Mouse (Mus musculus) heart, embryonic 15.5 days (tissue): ENCODE data around the gene Atp1b2. TPM values are rescaled to one million over a fixed set of nuclear protein-coding genes. Genes with fewer than 3 reads are reported as not detected.

Experiments
- ATAC-seq: fragments of 200-750 bp; cut with Nextera tagmentation; replicated peaks from 2 replicates; pipeline ENCODE4 v1.8.0; 2017; ENCODE audit warnings: low read depth, moderate TSS enrichment; ENCODE audit not compliant: insufficient number of reproducible peaks, insufficient read depth, low FRiP score
- H3K27ac ChIP-seq: fragments of 300-500 bp; sonication (generic); 2 replicates; pipeline ENCODE4 v1.5.1; 2015; ENCODE audit warnings: mild to moderate bottlenecking, inconsistent platforms
- H3K27me3 ChIP-seq: fragments of 300-500 bp; sonication (generic); 2 replicates; pipeline ENCODE4 v1.6.1; 2015; ENCODE audit warnings: inconsistent platforms
- H3K36me3 ChIP-seq: fragments of 300-500 bp; sonication (generic); 2 replicates; pipeline ENCODE4 v1.6.1; 2015; ENCODE audit warnings: mild to moderate bottlenecking, inconsistent platforms
- H3K4me1 ChIP-seq: fragments of 300-500 bp; sonication (generic); replicated peaks from 2 replicates; pipeline ENCODE4 v1.6.1; 2015; ENCODE audit warnings: inconsistent platforms
- H3K4me2 ChIP-seq: fragments of 300-500 bp; sonication (generic); 2 replicates; pipeline ENCODE4 v1.6.1; 2015; ENCODE audit warnings: inconsistent platforms, mild to moderate bottlenecking, moderate library complexity
- H3K4me3 ChIP-seq: fragments of 300-500 bp; sonication (generic); 2 replicates; pipeline ENCODE4 v1.5.1; 2015; ENCODE audit warnings: mild to moderate bottlenecking, inconsistent platforms
- H3K9ac ChIP-seq: fragments of 300-500 bp; sonication (generic); 2 replicates; pipeline ENCODE4 v1.6.1; 2015; ENCODE audit warnings: mild to moderate bottlenecking, inconsistent platforms
- H3K9me3 ChIP-seq: fragments of 300-500 bp; sonication (generic); replicated peaks from 2 replicates; pipeline ENCODE4 v1.6.1; 2016; ENCODE audit warnings: inconsistent platforms
- WGBS: fragments of 180-500 bp; shearing (Covaris S2); methylation state at CpG from one replicate; pipeline ENCODE4 v1.1.7; 2015; ENCODE audit warnings: mixed read lengths; 5-methylcytosine and 5-hydroxymethylcytosine counted together
- polyA plus RNA-seq: library from polyadenylated mRNA; unstranded; fragments of >200 nt; fragmentation: Nextera tagmentation; extraction: Ambion mirVana; gene quantifications from 2 replicates; pipeline ENCODE4 v1.2.1, GENCODE M21; 2015

The Atp1b2 gene
- polyA plus RNA-seq, 1 experiment from 2014 or later: 24.5 TPM

DNA sequence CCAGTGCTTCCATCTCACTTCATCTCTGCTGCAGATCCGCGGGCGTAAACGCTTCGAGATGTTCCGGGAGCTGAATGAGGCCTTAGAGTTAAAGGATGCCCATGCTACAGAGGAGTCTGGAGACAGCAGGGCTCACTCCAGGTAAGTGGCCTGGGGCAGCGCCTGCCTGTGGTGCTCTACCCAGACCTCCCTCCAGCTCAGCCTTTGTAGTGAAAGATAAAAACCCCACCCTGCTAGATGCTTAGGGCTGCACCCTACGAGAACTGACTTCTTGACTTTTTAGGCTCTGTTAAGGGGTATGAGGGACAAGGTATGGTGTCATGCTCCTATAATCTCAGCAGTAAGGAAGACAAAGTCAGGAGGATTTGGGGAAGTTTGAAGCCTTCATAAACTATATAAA, 15.1 kb downstream of the Atp1b2 start:
- H3K36me3 ChIP-seq: peaks cover 53% of the 10 kb centered on the region
- H3K4me1 ChIP-seq: no peaks in the 10 kb centered on the region; the same call in none of the 2 replicates
- H3K4me3 ChIP-seq: no peak overlapping the region
- H3K9me3 ChIP-seq: no peaks in the 10 kb centered on the region
- H3K27ac ChIP-seq: no peak overlapping the region
- no peak overlapping the region for H3K4me2 ChIP-seq
- 87% methylated on average over 8 of the region's 8 CpGs for WGBS
- H3K9ac ChIP-seq: no peak overlapping the region
- ATAC-seq: no peak
- H3K27me3 ChIP-seq: no peaks in the 10 kb centered on the region

DNA sequence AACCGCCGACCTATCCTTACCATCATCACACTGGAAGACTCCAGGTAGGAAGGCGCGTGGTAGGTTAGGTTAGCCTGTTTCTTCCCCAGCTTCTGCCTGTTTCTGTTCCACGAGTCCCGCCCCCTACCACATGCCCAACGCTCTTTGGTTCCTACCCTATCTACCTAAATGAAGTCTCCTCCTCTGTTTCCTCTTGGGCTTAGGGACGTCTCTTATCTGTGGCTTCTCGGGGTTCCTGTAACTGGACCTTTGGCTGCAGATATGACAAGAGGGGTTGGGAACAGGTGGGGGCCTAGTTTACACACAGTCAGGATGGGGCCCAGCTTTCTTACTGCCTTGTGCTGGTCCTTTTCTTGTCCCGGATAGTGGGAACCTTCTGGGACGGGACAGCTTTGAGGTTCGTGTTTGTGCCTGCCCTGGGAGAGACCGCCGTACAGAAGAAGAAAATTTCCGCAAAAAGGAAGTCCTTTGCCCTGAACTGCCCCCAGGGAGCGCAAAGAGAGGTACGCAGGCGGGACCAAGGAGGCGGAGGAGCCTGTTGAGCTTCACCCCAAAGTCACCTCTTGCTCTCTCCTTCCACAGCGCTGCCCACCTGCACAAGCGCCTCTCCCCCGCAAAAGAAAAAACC, 16.4 kb downstream of the Atp1b2 start:
- peaks cover 53% of the 10 kb centered on the region for H3K36me3 ChIP-seq
- 85% methylated on average over 22 of the region's 22 CpGs for WGBS
- no peaks in the 10 kb centered on the region for H3K27me3 ChIP-seq
- no peaks in the 10 kb centered on the region for H3K9me3 ChIP-seq
- H3K4me1 ChIP-seq: no peaks in the 10 kb centered on the region; the same call in none of the 2 replicates
- no peak overlapping the region for H3K4me3 ChIP-seq
- no peak overlapping the region for H3K9ac ChIP-seq
- no peak overlapping the region for H3K4me2 ChIP-seq
- H3K27ac ChIP-seq: no peak overlapping the region
- ATAC-seq: peak; percentile 29; the same call in 1 of the 2 replicates

DNA sequence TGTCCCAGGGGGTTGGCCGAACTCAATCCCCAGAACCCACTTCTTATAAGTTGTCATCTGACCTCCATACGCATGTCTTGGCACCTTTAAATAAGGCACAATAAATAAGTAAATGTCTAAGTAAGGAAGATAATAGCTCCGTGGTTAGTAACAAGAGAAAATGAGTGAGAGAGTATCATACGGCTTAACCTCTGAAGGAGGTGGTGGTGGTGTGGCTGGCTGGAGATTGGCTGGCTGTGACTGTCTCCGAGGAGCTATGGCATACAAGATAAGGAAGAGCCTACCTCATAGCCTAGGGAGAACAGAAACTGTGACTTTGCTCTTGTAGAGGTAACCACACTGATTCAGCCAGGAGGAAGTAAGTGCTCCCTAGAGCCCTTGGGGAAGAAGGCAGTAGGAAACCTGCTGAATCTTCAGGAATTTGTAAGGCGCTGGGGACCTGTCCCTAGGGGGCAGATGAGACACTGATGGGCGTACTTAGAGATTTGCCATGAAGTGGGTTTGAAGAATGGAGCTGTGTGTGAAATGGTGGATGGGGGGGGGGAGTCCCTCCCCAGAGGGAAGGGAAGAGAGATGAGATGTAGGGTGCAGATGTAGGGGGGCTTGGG, 19.9 kb downstream of the Atp1b2 start:
- Histone ChIP-seq H3K27me3 (no peaks in the 10 kb centered on the region), H3K4me3 (no peak overlapping the region), H3K9me3 (no peaks in the 10 kb centered on the region), H3K36me3 (peaks cover 38% of the 10 kb centered on the region), H3K4me2 (no peak overlapping the region), H3K4me1 (peaks cover 13% of the 10 kb centered on the region), H3K9ac (no peak overlapping the region), H3K27ac (no peak overlapping the region)
- ATAC-seq: no peak
- 59% methylated on average over 7 of the region's 7 CpGs for WGBS

DNA sequence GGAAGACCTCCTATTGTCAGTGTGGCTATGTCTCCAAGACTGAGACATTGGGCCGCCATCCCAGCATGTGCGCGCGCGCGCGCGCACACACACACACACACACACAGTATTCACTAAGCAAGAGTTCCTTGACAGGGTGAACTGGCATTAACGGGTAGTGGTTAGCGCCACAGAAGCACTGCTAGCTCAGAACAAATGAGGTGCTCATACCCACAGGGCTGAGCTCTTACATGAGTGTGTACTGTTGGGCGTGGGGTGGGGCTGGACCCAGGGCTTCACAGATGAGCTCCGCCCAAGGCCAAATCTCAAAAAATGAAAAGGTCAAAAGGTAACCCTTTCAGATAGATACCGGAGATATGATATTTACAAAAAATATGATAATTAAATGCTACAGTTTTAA, 20.8 kb downstream of the Atp1b2 start:
- Histone ChIP-seq H3K36me3 (peaks cover 29% of the 10 kb centered on the region), H3K4me1 (peaks cover 13% of the 10 kb centered on the region), H3K9me3 (no peaks in the 10 kb centered on the region), H3K9ac (no peak overlapping the region), H3K27ac (no peak overlapping the region), H3K4me3 (no peak overlapping the region), H3K27me3 (no peaks in the 10 kb centered on the region), H3K4me2 (no peak overlapping the region)
- WGBS: 96% methylated on average over 13 of the region's 13 CpGs
- ATAC-seq: no peak

DNA sequence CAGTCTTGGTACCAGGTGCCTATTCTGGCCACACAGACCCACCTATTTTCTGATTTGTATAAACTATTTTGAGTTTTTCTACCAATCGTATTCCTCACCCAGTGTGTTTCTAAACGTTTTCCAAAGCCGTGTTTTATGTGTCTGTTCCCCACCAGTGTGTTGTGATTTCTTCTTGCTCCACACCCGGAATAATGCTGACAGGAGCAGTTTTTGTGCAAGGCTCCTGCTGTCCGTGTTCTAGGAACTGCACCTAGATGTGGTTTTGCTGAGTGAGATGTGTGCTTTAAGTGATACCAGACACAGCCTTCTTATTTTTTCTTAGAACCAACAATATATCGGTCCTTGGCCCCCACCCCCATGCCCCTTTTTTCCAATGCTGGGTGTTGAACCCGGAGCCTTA, 21.7 kb downstream of the Atp1b2 start:
- Histone ChIP-seq H3K4me1 (peaks cover 16% of the 10 kb centered on the region), H3K9me3 (no peaks in the 10 kb centered on the region), H3K4me3 (no peak overlapping the region), H3K4me2 (no peak overlapping the region), H3K36me3 (peaks cover 20% of the 10 kb centered on the region), H3K27me3 (no peaks in the 10 kb centered on the region), H3K9ac (no peak overlapping the region), H3K27ac (no peak overlapping the region)
- 89% methylated on average over 7 of the region's 7 CpGs for WGBS
- no peak for ATAC-seq

DNA sequence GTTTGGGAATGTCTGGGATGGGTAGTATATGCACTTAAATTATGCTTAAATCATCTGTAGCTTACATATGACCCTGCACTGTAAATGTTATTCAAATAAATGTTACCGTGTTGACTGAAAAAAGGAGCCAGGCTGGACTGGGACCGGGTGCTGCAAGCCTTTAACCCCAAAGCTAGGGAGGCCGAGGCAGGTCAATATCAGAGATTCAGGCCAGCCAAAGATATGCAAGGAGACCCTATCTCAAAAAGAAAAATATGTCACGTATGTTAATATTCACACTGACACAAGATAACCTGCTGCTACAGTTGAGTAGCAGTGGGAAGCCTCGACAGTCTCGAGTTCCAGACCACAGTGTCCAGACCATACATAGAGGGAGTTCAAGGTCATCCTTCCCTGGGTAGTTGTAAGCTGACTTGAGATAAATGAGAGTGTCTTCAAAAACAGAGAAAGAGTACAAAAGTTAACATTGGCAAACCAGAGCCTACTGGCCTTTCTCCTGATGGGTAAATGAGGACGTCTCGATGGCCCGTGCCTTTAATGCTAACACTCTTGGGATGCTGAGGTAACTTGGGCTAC, 23.4 kb downstream of the Atp1b2 start:
- Histone ChIP-seq H3K9me3 (no peaks in the 10 kb centered on the region), H3K36me3 (peaks cover 3% of the 10 kb centered on the region), H3K27ac (peak overlapping the region; percentile 91), H3K9ac (peak overlapping the region; percentile 5; the same call in 1 of the 2 replicates), H3K4me3 (peak overlapping the region; percentile 81), H3K4me2 (peak overlapping the region; percentile 79), H3K4me1 (peaks cover 29% of the 10 kb centered on the region), H3K27me3 (no peaks in the 10 kb centered on the region)
- WGBS: 60% methylated on average over 9 of the region's 9 CpGs
- ATAC-seq: no peak

DNA sequence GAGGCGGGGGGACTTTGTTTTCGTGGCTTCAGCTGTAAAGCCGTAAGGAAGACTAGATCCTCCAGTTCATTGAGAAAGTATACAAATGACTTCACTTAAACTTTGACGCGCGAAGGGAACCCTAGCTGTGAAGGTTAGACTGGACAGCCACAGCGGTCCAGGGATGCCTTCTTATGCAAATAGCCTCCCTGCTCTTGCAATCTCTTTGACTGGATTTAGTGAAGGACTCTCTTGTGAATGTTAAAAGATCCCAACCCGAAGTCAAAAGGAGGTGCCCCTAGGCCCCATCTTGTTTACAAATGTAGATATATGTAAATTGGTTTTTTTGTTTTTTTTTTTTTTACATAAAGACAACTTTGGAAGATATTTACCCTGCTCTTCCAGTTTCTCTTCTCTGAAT, 23.9 kb downstream of the Atp1b2 start:
- H3K9me3 ChIP-seq: no peaks in the 10 kb centered on the region
- H3K36me3 ChIP-seq: 0 out of 2 replicates have a peak, but pooled peaks cover 2% of the 10 kb centered on the region
- no peaks in the 10 kb centered on the region for H3K27me3 ChIP-seq
- peak overlapping the region; percentile 91 for H3K27ac ChIP-seq
- WGBS: under 1% methylated on average over 8 of the region's 8 CpGs
- ATAC-seq: no peak
- H3K4me2 ChIP-seq: peak overlapping the region; percentile 79
- peak overlapping the region; percentile 81 for H3K4me3 ChIP-seq
- peaks cover 33% of the 10 kb centered on the region for H3K4me1 ChIP-seq
- peak overlapping the region; percentile 81 for H3K9ac ChIP-seq

DNA sequence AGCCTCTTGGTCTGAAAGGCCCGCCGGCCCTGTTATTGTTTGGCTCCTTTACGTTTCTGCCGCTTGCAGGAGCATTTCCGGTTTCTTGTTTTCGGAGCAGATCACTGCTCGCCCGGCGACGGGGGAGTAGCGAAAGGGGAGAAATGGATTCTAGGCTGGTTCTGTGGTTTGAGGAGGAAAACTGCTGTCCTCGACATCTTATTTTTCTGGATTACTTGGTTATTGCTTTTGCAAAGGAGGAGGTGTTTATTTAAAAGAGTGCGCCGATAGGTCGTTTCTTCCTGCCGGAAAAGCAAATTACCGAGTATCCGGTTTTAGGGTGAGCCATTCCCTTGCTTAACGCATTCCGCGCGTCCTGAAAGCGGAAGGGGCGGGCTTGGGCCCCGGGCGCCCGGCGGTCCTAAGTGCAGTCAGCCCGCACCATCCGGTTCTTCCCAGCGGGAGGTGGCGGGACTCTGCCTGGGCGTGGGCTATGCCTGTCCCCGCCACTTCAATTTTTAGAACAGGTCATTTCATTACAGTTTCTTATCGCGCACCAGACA, 24.5 kb downstream of the Atp1b2 start:
- Histone ChIP-seq H3K4me3 (peak overlapping the region; percentile 81), H3K9ac (peak overlapping the region; percentile 81), H3K27me3 (no peaks in the 10 kb centered on the region), H3K27ac (peak overlapping the region; percentile 91), H3K4me2 (peak overlapping the region; percentile 79), H3K4me1 (peaks cover 34% of the 10 kb centered on the region), H3K36me3 (0 out of 2 replicates have a peak, but pooled peaks cover 2% of the 10 kb centered on the region), H3K9me3 (no peaks in the 10 kb centered on the region)
- under 1% methylated on average over 36 of the region's 36 CpGs for WGBS
- ATAC-seq: peak; percentile 78

DNA sequence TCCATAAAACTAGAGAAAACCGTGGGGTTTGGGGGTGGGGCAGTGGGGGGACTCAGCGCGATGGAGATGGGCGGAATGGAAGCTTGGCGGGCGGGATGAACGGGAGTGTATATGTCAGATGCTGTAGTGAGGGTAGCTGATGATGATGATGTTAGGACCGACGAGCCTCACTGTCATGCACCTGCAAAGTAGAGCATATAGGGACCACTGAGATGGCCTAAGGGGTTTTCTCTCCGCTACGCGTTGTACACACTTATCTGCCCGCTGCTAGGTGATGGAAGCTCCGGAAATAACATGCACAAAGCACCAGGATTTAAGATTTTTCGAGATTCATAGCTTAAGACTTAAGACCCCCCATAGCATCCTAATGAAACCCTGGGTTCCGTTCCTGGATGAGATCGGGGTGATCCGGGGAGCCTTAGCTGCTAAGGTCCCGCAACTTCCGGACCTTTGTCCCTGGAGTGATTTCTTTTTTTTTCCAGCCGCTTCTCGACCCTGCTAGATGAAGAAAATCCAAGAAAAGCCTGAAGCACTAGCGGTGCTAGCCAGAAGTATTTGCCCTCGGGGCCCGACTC, 25.1 kb downstream of the Atp1b2 start:
- H3K9ac ChIP-seq: peak overlapping the region; percentile 81
- peaks cover 34% of the 10 kb centered on the region for H3K4me1 ChIP-seq
- peak; percentile 5; the same call in 1 of the 2 replicates for ATAC-seq
- WGBS: under 1% methylated on average over 25 of the region's 25 CpGs
- peak overlapping the region; percentile 91 for H3K27ac ChIP-seq
- 0 out of 2 replicates have a peak, but pooled peaks cover 2% of the 10 kb centered on the region for H3K36me3 ChIP-seq
- H3K4me2 ChIP-seq: peak overlapping the region; percentile 79
- H3K9me3 ChIP-seq: no peaks in the 10 kb centered on the region
- no peaks in the 10 kb centered on the region for H3K27me3 ChIP-seq
- H3K4me3 ChIP-seq: peak overlapping the region; percentile 81

DNA sequence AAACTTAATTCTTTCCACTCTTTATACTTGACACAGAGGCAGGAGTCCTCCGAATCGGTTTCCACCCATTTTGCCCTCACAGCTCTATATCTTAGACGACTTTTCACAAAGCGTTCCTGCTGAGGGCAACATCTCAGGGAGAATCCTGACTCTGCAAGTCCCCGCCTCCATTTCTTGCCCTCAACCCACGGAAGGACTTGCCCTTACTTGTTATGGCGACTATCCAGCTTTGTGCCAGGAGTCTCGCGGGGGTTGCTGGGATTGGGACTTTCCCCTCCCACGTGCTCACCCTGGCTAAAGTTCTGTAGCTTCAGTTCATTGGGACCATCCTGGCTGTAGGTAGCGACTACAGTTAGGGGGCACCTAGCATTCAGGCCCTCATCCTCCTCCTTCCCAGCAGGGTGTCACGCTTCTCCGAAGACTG, 25.6 kb downstream of the Atp1b2 start, which contains the start of the genes Wrap53 and Trp53:
Gene Wrap53, minus strand, starts transcription at position 165 of the 424 bp plus-strand sequence.
Gene Trp53, plus strand, starts transcription at position 269 of the 424 bp plus-strand sequence.
- Histone ChIP-seq H3K27ac (peak within 1 kb of the TSS; percentile 91), H3K4me2 (peak within 1 kb of the TSS; percentile 79), H3K36me3 (0 out of 2 replicates have a peak, but pooled peaks cover 2% of the 10 kb centered on the region), H3K4me1 (peaks cover 35% of the 10 kb centered on the region), H3K27me3 (no peaks in the 10 kb centered on the region), H3K4me3 (peak within 1 kb of the TSS; percentile 81), H3K9ac (peak within 1 kb of the TSS; percentile 81), H3K9me3 (no peaks in the 10 kb centered on the region)
- WGBS: 0% methylated on average over 13 of the region's 13 CpGs
- ATAC-seq: peak; percentile 63
